Mouse (Mus musculus) thymus, adult 2 months (tissue): Measurements from ENCODE around the gene Adcy2. TPM values are rescaled to one million over a fixed set of nuclear protein-coding genes. Genes with fewer than 3 reads are reported as not detected.

Source experiments
- DNase-seq: peaks from one replicate; pipeline ENCODE4 v3.0.0; 2021
- H3K27ac ChIP-seq: fragments of 200-500 bp; 2 replicates; pipeline ENCODE4 v1.5.1; 2012; ENCODE audit warnings: low read length, control low read depth; ENCODE audit not compliant: control insufficient read depth, insufficient read depth
- H3K27me3 ChIP-seq: fragments of 200-500 bp; 2 replicates; pipeline ENCODE4 v1.6.1; 2012; ENCODE audit warnings: mild to moderate bottlenecking, low read length, moderate library complexity, mixed read lengths; ENCODE audit not compliant: control insufficient read depth, insufficient read depth
- H3K36me3 ChIP-seq: fragments of 200-500 bp; 2 replicates; pipeline ENCODE4 v1.6.1; 2012; ENCODE audit warnings: mild to moderate bottlenecking, low read length, moderate library complexity; ENCODE audit not compliant: control insufficient read depth, insufficient read depth
- H3K4me1 ChIP-seq: fragments of 200-500 bp; replicated peaks from 2 replicates; pipeline ENCODE4 v1.6.1; 2012; ENCODE audit warnings: low read length; ENCODE audit not compliant: control insufficient read depth, insufficient read depth
- H3K4me3 ChIP-seq: fragments of 200-500 bp; 2 replicates; pipeline ENCODE4 v1.5.1; 2012; ENCODE audit warnings: mild to moderate bottlenecking, low read length, control low read depth, moderate library complexity; ENCODE audit not compliant: control insufficient read depth, insufficient read depth
- CTCF ChIP-seq: fragments of 200-500 bp; IDR thresholded peaks from 2 replicates; pipeline ENCODE4 v1.5.1; 2012; ENCODE audit warnings: mild to moderate bottlenecking, control low read depth, low read length, moderate library complexity, borderline replicate concordance; ENCODE audit not compliant: control insufficient read depth, poor library complexity, insufficient read depth; ENCODE audit errors: extremely low read depth
- POLR2A ChIP-seq: fragments of 200-500 bp; IDR thresholded peaks from 2 replicates; pipeline ENCODE4 v1.6.1; 2012; ENCODE audit warnings: mild to moderate bottlenecking, low read length, control low read depth, moderate library complexity; ENCODE audit not compliant: control insufficient read depth, poor library complexity, insufficient read depth; ENCODE audit errors: extremely low read depth
- WGBS: fragments of 180-500 bp; shearing (Covaris S2); methylation state at CpG from one replicate; pipeline ENCODE4 v1.1.7; 2018; 5-methylcytosine and 5-hydroxymethylcytosine counted together
- polyA plus RNA-seq: library from polyadenylated mRNA; depleted of rRNA; stranded (reverse); fragments of >200 nt; gene quantifications from 2 replicates; pipeline ENCODE4 v1.2.3, GENCODE M21; 2012; rRNA removed

Adcy2 gene
- 0.55 and 0.65 TPM in 2 replicates for polyA plus RNA-seq

DNA sequence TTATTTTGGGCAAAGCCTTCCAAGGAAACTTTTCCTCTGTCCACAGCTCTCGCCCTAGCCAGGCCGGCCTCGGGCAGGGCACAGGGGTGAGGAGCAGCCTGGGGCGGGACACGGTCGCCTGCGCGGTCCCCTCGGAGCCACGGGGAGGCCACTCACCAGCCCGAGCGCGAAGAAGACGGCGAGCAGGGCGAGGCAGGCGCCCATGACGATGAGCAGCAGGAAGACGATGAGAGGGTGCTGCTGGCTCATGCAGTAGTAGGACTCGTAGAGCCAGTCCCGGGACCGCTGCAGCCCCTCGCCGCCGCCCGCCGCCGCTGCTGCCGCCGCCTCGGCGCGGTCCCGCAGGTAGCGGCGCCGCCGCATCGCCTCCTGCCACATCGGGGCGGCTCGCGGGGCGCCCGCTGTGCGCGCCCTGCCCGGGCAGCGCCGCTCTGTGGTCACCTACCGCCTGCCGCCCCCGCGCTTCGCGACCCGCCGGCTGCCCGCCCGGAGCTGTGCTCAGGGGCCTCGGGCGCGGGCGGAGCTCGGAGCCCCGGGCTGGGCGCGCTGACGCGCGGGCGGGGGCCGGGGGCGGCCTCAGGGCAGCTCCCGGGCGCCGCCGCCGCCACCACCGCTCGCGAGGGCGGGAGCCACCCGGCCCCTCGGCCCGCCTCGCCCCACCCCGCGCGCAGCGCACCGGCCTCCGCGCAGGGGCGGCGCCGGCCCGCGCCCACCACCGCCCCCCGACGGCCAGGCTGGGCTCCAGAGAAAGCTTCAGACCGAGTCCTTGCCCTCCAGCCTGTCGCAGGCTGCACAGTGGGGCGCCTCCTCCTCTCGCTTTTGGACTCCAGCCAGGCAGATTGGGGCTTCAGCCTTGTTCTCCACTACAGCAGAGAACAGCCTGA, at the start of gene Adcy2:
Adcy2 (minus strand) TSS at position 624 of the 884 bp plus-strand sequence.
- Histone ChIP-seq H3K27ac (no peak within 1 kb of the TSS), H3K4me3 (no peak within 1 kb of the TSS)
- TF ChIP-seq POLR2A: no peak
- TF ChIP-seq CTCF: no peak

DNA sequence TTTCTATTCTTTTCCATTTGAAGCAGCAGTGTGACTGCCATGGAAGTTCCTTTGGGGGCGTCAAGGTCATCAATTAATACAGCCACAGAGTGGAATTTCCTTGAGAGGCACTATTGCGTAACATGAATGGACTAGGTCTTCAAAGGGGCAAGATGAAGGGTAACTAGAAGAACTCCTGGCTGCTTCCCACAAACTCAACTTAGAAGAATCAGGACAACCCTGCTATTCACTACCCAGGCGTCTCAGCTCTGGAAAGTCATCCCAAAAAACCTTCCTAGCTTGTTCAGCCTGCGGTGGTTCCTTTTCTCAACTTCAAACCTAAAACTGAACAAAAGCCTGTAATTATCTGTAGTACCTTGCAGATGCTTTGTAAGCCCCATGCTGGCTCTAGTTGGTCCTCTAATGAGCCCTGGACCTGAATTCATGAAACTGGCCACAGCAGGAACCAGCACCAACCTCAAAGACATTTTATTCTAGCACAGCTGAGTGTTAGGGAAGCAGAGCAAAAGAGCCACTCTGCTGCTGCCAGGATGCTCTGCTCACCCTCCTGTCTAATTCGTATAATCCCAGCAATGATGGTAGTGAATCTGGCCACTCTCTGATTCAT, 37.8 kb upstream of the Adcy2 start:
- WGBS: 85% methylated on average over 5 of the region's 5 CpGs
- DNase-seq: no peak

More for the DNA sequence above, at the start of gene Adcy2:
- Histone ChIP-seq H3K4me1 (no peaks in the 10 kb centered on the region), H3K27me3 (peaks cover 3% of the 10 kb centered on the region; the same call in 1 of the 2 replicates), H3K36me3 (no peaks in the 10 kb centered on the region)
- WGBS: 11% methylated on average over 92 of the region's 106 CpGs
- no peak for DNase-seq

DNA sequence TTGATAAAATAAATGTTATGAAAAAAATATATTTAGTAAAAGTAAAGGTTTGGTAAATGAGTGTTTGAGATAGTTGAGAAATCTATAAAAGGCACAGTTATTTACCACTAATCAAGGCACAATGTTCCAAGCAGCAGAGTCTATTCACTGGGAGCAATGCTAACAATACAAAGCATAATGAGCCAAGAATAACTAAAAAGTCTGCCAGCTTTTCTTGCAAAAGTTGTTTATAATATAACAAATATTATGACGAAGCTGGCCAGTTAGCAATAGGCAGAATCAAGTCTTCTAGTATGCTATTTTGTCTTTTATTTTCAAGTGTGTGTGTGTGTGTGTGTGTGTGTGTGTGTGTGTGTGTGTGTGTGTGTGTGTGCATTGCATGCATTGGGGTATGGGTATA, 35.3 kb upstream of the Adcy2 start:
- Histone ChIP-seq H3K4me3 (no peak overlapping the region), H3K4me1 (no peaks in the 10 kb centered on the region), H3K27ac (no peak overlapping the region), H3K36me3 (no peaks in the 10 kb centered on the region), H3K27me3 (no peaks in the 10 kb centered on the region)
- TF ChIP-seq POLR2A (no peak), CTCF (no peak)
- 94% methylated on average over 1 of the region's 1 CpGs for WGBS
- DNase-seq: no peak

More for the DNA sequence above, 37.8 kb upstream of the Adcy2 start:
- H3K27me3 ChIP-seq: no peaks in the 10 kb centered on the region
- no peaks in the 10 kb centered on the region for H3K4me1 ChIP-seq
- TF ChIP-seq POLR2A (no peak), CTCF (no peak)
- no peak overlapping the region for H3K4me3 ChIP-seq
- no peaks in the 10 kb centered on the region for H3K36me3 ChIP-seq
- no peak overlapping the region for H3K27ac ChIP-seq

GRCm38 (mm10) chr13:69033532-69033931, 34.2 kb upstream of the Adcy2 start:
- H3K27me3 ChIP-seq: no peaks in the 10 kb centered on the region
- TF ChIP-seq POLR2A: no peak
- TF ChIP-seq CTCF: no peak
- 88% methylated on average over 7 of the region's 7 CpGs for WGBS
- no peak overlapping the region for H3K4me3 ChIP-seq
- DNase-seq: no peak
- H3K4me1 ChIP-seq: no peaks in the 10 kb centered on the region
- H3K36me3 ChIP-seq: no peaks in the 10 kb centered on the region
- no peak overlapping the region for H3K27ac ChIP-seq

- no peak overlapping the region for H3K4me3 ChIP-seq
- no peaks in the 10 kb centered on the region for H3K36me3 ChIP-seq
- no peaks in the 10 kb centered on the region for H3K27me3 ChIP-seq
- TF ChIP-seq POLR2A (no peak), CTCF (no peak)
- DNase-seq: no peak
- 79% methylated on average over 4 of the region's 4 CpGs for WGBS
- H3K4me1 ChIP-seq: no peaks in the 10 kb centered on the region
- H3K27ac ChIP-seq: no peak overlapping the region
These were observed 29.9 kb upstream of the Adcy2 start for GRCm38 (mm10) chr13:69029078-69029757.

GRCm38 (mm10) chr13:69024964-69025363, 25.6 kb upstream of the Adcy2 start:
- Histone ChIP-seq H3K27me3 (no peaks in the 10 kb centered on the region), H3K4me3 (no peak overlapping the region), H3K27ac (no peak overlapping the region), H3K4me1 (no peaks in the 10 kb centered on the region), H3K36me3 (no peaks in the 10 kb centered on the region)
- no peak for DNase-seq
- 65% methylated on average over 2 of the region's 2 CpGs for WGBS
- TF ChIP-seq POLR2A (no peak), CTCF (no peak)
